In the genomic region with DNA sequence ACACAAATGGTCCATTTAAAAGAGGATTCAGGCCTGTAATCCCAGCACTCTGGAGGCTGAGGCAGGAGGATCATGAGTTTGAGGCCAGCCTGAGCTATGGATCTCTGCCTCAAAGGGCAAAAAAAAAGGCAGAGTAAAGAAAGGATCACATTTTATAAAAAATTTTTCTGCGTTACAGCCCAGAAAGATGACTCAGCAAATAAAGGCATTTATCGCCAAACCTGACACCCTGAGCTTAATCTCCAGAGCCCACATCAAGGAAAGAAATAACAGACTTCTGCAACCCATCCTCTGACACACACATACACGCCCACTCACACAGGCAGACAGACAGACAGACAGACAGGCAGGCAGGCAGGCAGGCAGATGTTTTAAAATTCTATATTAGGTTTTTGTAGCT, we compare ENCODE assay signal across 30 mouse cellular contexts.
"Had no signal": no experiment of that assay in that cellular context is flagged by ENCODE, and none has a peak within 500 bp of the region (broad histone marks: within the 10 kb centered on the region; RNA-seq: fewer than 3 reads in every experiment).

No protein-coding gene starts in this region.

- DNase-seq: left cerebral cortex, postnatal 4 days; liver; liver, embryonic 13.5 days; liver, postnatal 0 days; lung, adult 18-20 months; lung, adult 2 months; lung, embryonic 14.5 days; lung, postnatal 10 days; lung, postnatal 14 days; lung, postnatal 36 days; lung, postnatal 4 days; midbrain, embryonic 14.5 days had no signal

- H3K9ac ChIP-seq: limb, embryonic 12.5 days; limb, embryonic 13.5 days; limb, embryonic 15.5 days; liver, embryonic 12.5 days; liver, embryonic 13.5 days; liver, embryonic 14.5 days; liver, embryonic 15.5 days; liver, postnatal 0 days; lung, embryonic 14.5 days; lung, embryonic 15.5 days; midbrain, embryonic 12.5 days; midbrain, embryonic 13.5 days; midbrain, embryonic 15.5 days; neural tube, embryonic 12.5 days had no signal

- H3K4me3 ChIP-seq: limb, embryonic 10.5 days; limb, embryonic 12.5 days; limb, embryonic 13.5 days; limb, embryonic 15.5 days; liver, embryonic 12.5 days; liver, embryonic 13.5 days; liver, embryonic 15.5 days; lung, embryonic 15.5 days; megakaryocyte, embryonic 14.5 days; midbrain, embryonic 10.5 days; midbrain, embryonic 12.5 days; midbrain, embryonic 13.5 days; midbrain, embryonic 15.5 days; myocyte; neural tube, embryonic 12.5 days had no signal

- H3K9me3 ChIP-seq: limb, embryonic 10.5 days; limb, embryonic 12.5 days; limb, embryonic 13.5 days; limb, embryonic 15.5 days; liver, embryonic 12.5 days; liver, embryonic 13.5 days; liver, embryonic 15.5 days; lung, embryonic 15.5 days; midbrain, embryonic 10.5 days; midbrain, embryonic 12.5 days; midbrain, embryonic 13.5 days; midbrain, embryonic 15.5 days; neural tube, embryonic 12.5 days had no signal

- H3K27me3 ChIP-seq: limb, embryonic 12.5 days; limb, embryonic 13.5 days; limb, embryonic 15.5 days; liver, embryonic 12.5 days; liver, embryonic 13.5 days; liver, embryonic 15.5 days; lung, embryonic 15.5 days; megakaryocyte, embryonic 14.5 days; midbrain, embryonic 12.5 days; midbrain, embryonic 13.5 days; midbrain, embryonic 15.5 days; neural tube, embryonic 12.5 days had no signal

- H3K27ac ChIP-seq: limb, embryonic 10.5 days; limb, embryonic 12.5 days; limb, embryonic 13.5 days; limb, embryonic 15.5 days; liver, embryonic 12.5 days; liver, embryonic 13.5 days; liver, embryonic 14.5 days; liver, embryonic 15.5 days; lung, embryonic 15.5 days; macrophage; midbrain, embryonic 10.5 days; midbrain, embryonic 12.5 days; midbrain, embryonic 13.5 days; midbrain, embryonic 15.5 days; neural tube, embryonic 12.5 days had no signal

- H3K4me2 ChIP-seq: limb, embryonic 12.5 days; limb, embryonic 13.5 days; limb, embryonic 15.5 days; liver, embryonic 11.5 days; liver, embryonic 12.5 days; liver, embryonic 13.5 days; liver, embryonic 15.5 days; lung, embryonic 14.5 days; lung, embryonic 15.5 days; midbrain, embryonic 11.5 days; midbrain, embryonic 12.5 days; midbrain, embryonic 13.5 days; midbrain, embryonic 15.5 days; neural tube, embryonic 12.5 days had no signal

- H3K36me3 ChIP-seq: limb, embryonic 10.5 days; limb, embryonic 12.5 days; limb, embryonic 13.5 days; limb, embryonic 15.5 days; liver, embryonic 12.5 days; liver, embryonic 13.5 days; liver, embryonic 15.5 days; lung, embryonic 15.5 days; midbrain, embryonic 10.5 days; midbrain, embryonic 12.5 days; midbrain, embryonic 13.5 days; midbrain, embryonic 15.5 days; neural tube, embryonic 12.5 days had no signal

- H3K4me1 ChIP-seq: limb, embryonic 10.5 days; limb, embryonic 12.5 days; limb, embryonic 13.5 days; limb, embryonic 15.5 days; liver, embryonic 12.5 days; liver, embryonic 13.5 days; liver, embryonic 15.5 days; lung, embryonic 15.5 days; megakaryocyte, embryonic 14.5 days; midbrain, embryonic 10.5 days; midbrain, embryonic 12.5 days; midbrain, embryonic 13.5 days; midbrain, embryonic 15.5 days; neural tube, embryonic 12.5 days had no signal
